ENCODE assay signal across 8 mouse cellular contexts in the genomic region with DNA sequence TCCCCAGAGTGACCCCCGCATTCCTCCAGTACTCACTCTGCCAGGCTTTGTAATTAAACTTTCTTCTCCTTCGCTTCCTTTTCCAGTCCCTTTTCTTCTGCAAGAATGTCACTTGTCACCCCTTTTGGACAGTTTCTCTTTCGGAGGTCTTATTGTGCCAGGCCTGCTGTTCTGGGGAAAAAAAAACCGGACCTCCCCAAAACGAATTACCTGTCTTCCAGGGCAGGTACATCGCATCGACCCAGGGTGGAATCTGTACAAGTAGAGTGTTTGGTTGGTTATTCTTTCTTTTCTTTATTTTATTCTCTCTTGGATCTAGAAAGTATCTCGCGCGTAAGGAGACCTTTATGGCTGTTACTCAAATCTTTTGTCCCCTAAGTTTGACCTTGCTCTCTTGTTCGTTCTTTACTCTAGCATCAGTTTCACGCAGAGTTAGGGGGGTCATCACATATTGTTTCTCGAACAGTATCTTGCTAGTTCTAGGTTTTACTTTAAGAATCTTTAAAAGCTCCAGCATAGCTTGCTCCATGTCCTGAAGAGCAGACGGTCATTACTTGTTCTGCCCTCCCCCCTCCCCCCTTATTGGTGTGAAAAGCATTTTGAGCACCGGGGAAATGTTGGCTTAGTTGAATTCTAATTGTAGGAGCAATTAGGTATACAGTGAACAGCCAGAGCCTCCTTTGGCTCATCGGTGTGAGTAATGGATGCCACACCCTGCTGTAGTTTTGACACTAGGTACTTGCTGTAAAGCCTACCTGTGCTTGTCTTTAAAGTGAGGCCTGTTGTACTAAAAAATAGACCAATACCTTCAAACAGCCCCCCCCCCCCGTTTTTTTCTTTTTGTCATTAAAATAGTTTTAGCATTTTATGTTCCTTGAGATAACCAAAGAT. TPM values are rescaled to one million over a fixed set of nuclear protein-coding genes. Genes with fewer than 3 reads are reported as not detected.
DNase-seq lines count a peak whose midpoint lies in the region; ATAC-seq and TF ChIP-seq lines count a peak whose summit lies in the region.

No protein-coding gene starts in this region.

- ATAC-seq in embryonic facial prominence, embryonic 15.5 days (ENCODE audit: insufficient number of reproducible peaks, low FRiP score, low TSS enrichment, low read depth), result no peak
- no peak for ATAC-seq in limb, embryonic 12.5 days (ENCODE audit: insufficient number of reproducible peaks, insufficient read depth, low FRiP score, low TSS enrichment, low read depth)

- no peak for DNase-seq in cerebellum, adult 2 months
- DNase-seq in cerebellum, adult 18-20 months, result no peak
- peak; percentile 11 for DNase-seq in 3134 (ENCODE audit: extremely low read depth, insufficient read length, low spot score)
- peak; percentile 30 for DNase-seq in retina, postnatal 1 day
- no peak for DNase-seq in right cerebral cortex, postnatal 25 days
- DNase-seq in kidney, postnatal 25 days, result no peak

- H3K4me2 ChIP-seq in embryonic facial prominence, embryonic 15.5 days (replicated peaks), result peak overlapping the region; percentile 57
- H3K4me2 ChIP-seq in limb, embryonic 12.5 days, result peak overlapping the region; percentile 67

- no peak for TF ChIP-seq POLR2A in cerebellum, adult 2 months (IDR thresholded peaks at IDR 0.05; ENCODE audit: borderline replicate concordance, insufficient read depth, low read length)

- H3K27ac ChIP-seq in cerebellum, adult 2 months (ENCODE audit: insufficient read depth, low read length), result 0 out of 2 replicates have a peak overlapping the region, but pooled peaks have one; percentile 29
- H3K27ac ChIP-seq in embryonic facial prominence, embryonic 15.5 days (replicated peaks), result peak overlapping the region; percentile 88
- peak overlapping the region; percentile 87 for H3K27ac ChIP-seq in limb, embryonic 12.5 days

- peaks cover 3% of the 10 kb centered on the region; the same call in 1 of the 2 replicates for H3K4me1 ChIP-seq in cerebellum, adult 2 months (ENCODE audit: control insufficient read depth, insufficient read depth, low read length)
- H3K4me1 ChIP-seq in embryonic facial prominence, embryonic 15.5 days, result peaks cover 8% of the 10 kb centered on the region
- peaks cover 22% of the 10 kb centered on the region for H3K4me1 ChIP-seq in limb, embryonic 12.5 days (replicated peaks)

- TF ChIP-seq CTCF in cerebellum, adult 2 months (IDR thresholded peaks at IDR 0.05; ENCODE audit: borderline replicate concordance, insufficient read depth, low read depth, low read length), result no peak

- H3K36me3 ChIP-seq in embryonic facial prominence, embryonic 15.5 days, result no peaks in the 10 kb centered on the region
- no peaks in the 10 kb centered on the region for H3K36me3 ChIP-seq in limb, embryonic 12.5 days

- no peaks in the 10 kb centered on the region for H3K9me3 ChIP-seq in embryonic facial prominence, embryonic 15.5 days (replicated peaks)
- no peaks in the 10 kb centered on the region for H3K9me3 ChIP-seq in limb, embryonic 12.5 days

- peak overlapping the region; percentile 68 for H3K4me3 ChIP-seq in cerebellum, adult 2 months (replicated peaks; ENCODE audit: insufficient read depth, low read depth, low read length)
- peak overlapping the region; percentile 81 for H3K4me3 ChIP-seq in embryonic facial prominence, embryonic 15.5 days (replicated peaks)
- peak overlapping the region; percentile 90 for H3K4me3 ChIP-seq in limb, embryonic 12.5 days (replicated peaks)

- 7% methylated on average over 17 of the region's 17 CpGs for WGBS in cerebellum, adult 2 months
- 3% methylated on average over 17 of the region's 17 CpGs for WGBS in embryonic facial prominence, embryonic 15.5 days
- 2% methylated on average over 17 of the region's 17 CpGs for WGBS in limb, embryonic 12.5 days

- H3K27me3 ChIP-seq in cerebellum, adult 2 months (ENCODE audit: control insufficient read depth, insufficient read depth, low read length), result no peaks in the 10 kb centered on the region
- no peaks in the 10 kb centered on the region for H3K27me3 ChIP-seq in embryonic facial prominence, embryonic 15.5 days
- H3K27me3 ChIP-seq in limb, embryonic 12.5 days, result no peaks in the 10 kb centered on the region

- peak overlapping the region; percentile 77 for H3K9ac ChIP-seq in embryonic facial prominence, embryonic 15.5 days
- H3K9ac ChIP-seq in limb, embryonic 12.5 days (replicated peaks), result peak overlapping the region; percentile 93

RNA-seq across cellular contexts. Expression of a gene that starts 1.1 kb away (rescaled TPM):
- 20.2 and 20.5 TPM in 2 replicates for polyA plus RNA-seq in cerebellum, adult 2 months (2012; rRNA removed)
- 20.5 and 22.9 TPM in 2 replicates for polyA plus RNA-seq in embryonic facial prominence, embryonic 15.5 days (2015; fragmentation: Nextera tagmentation; extraction: Ambion mirVana)
- 21.4 and 22.9 TPM in 2 replicates for polyA plus RNA-seq in limb, embryonic 12.5 days (2016; fragmentation: Nextera tagmentation; extraction: Ambion mirVana)

Comparison
In these comparisons a context has a peak if more than half of its experiments do, and no peak if none do; other contexts are left out.
1. DNase-seq: peak in 3134 (single experiment) and retina, postnatal 1 day (single experiment); none in cerebellum, adult 2 months (0 of 2), cerebellum, adult 18-20 months (0 of 2), right cerebral cortex, postnatal 25 days (single experiment) and kidney, postnatal 25 days (0 of 2).
2. H3K27ac ChIP-seq: peak in every context shown above with its lines; median percentile 88 in embryonic facial prominence, embryonic 15.5 days; 87 in limb, embryonic 12.5 days; 29 in cerebellum, adult 2 months.
3. Peak in every context shown above with its lines, with median percentiles within 50 percentile points of each other: H3K4me3 ChIP-seq.